Mouse (Mus musculus) heart, postnatal 0 days (tissue): ENCODE results near the gene Fgfr2. TPM values are rescaled to one million over a fixed set of nuclear protein-coding genes. Genes with fewer than 3 reads are reported as not detected.

Experiments
- ATAC-seq: fragments of 200-750 bp; cut with Nextera tagmentation; 2 replicates; pipeline ENCODE4 v1.8.0; 2017; ENCODE audit warnings: low read depth, moderate number of reproducible peaks, moderate library complexity; ENCODE audit not compliant: insufficient read depth
- DNase-seq: peaks from one replicate; pipeline ENCODE4 v3.0.0-alpha.2; 2016; ENCODE audit warnings: low spot score
- H3K27ac ChIP-seq: fragments of 300-500 bp; sonication (generic); 2 replicates; pipeline ENCODE4 v1.5.1; 2014; ENCODE audit warnings: low read depth, mild to moderate bottlenecking
- H3K27me3 ChIP-seq: fragments of 300-500 bp; sonication (generic); 2 replicates; pipeline ENCODE4 v1.6.1; 2014; ENCODE audit warnings: low read length, mixed read lengths; ENCODE audit not compliant: control insufficient read depth, insufficient read depth
- H3K36me3 ChIP-seq: fragments of 300-500 bp; sonication (generic); replicated peaks from 2 replicates; pipeline ENCODE4 v1.6.1; 2014; ENCODE audit warnings: low read length, mixed read lengths; ENCODE audit not compliant: control insufficient read depth, insufficient read depth
- H3K4me1 ChIP-seq: fragments of 300-500 bp; sonication (generic); 2 replicates; pipeline ENCODE4 v1.6.1; 2014; ENCODE audit warnings: antibody characterized with exemption; ENCODE audit not compliant: control insufficient read depth, insufficient read depth
- H3K4me2 ChIP-seq: fragments of 300-500 bp; sonication (generic); 2 replicates; pipeline ENCODE4 v1.6.1; 2014; ENCODE audit warnings: low read depth, mild to moderate bottlenecking, low read length, moderate library complexity
- H3K4me3 ChIP-seq: fragments of 300-500 bp; sonication (generic); 2 replicates; pipeline ENCODE4 v1.5.1; 2014; ENCODE audit warnings: low read depth, low read length
- H3K9ac ChIP-seq: fragments of 300-500 bp; sonication (generic); replicated peaks from 2 replicates; pipeline ENCODE4 v1.6.1; 2014; ENCODE audit warnings: low read depth, low read length, mixed read lengths
- H3K9me3 ChIP-seq: fragments of 300-500 bp; sonication (generic); replicated peaks from 2 replicates; pipeline ENCODE4 v1.6.1; 2016; ENCODE audit warnings: low read length; ENCODE audit not compliant: control insufficient read depth
- CTCF ChIP-seq: IDR thresholded peaks from 2 replicates; pipeline ENCODE4 v1.5.1; 2016; ENCODE audit warnings: antibody characterized with exemption, control low read depth, low read depth
- EP300 ChIP-seq: IDR thresholded peaks from 2 replicates; pipeline ENCODE4 v1.6.1; 2016; ENCODE audit warnings: antibody characterized with exemption, low read depth
- WGBS: fragments of 180-500 bp; shearing (Covaris S2); extraction: QIAGEN DNeasy Blood & Tissue Kit; methylation state at CpG from one replicate; pipeline ENCODE4 v1.1.7; 2014; 5-methylcytosine and 5-hydroxymethylcytosine counted together
- polyA plus RNA-seq: library from polyadenylated mRNA; unstranded; fragments of >200 nt; fragmentation: Nextera tagmentation; extraction: Ambion mirVana; gene quantifications from 2 replicates; pipeline ENCODE4 v1.2.1, GENCODE M21; 2015
- total RNA-seq: library from RNA; depleted of rRNA; stranded (reverse); fragments of >200 nt; gene quantifications from 2 replicates; pipeline ENCODE4 v1.2.3, GENCODE M21; 2014; ENCODE audit warnings: low replicate concordance

The Fgfr2 gene
- total and polyA plus RNA-seq, 2 experiments from 2014 or later = 3.8 to 11.5 TPM

DNA sequence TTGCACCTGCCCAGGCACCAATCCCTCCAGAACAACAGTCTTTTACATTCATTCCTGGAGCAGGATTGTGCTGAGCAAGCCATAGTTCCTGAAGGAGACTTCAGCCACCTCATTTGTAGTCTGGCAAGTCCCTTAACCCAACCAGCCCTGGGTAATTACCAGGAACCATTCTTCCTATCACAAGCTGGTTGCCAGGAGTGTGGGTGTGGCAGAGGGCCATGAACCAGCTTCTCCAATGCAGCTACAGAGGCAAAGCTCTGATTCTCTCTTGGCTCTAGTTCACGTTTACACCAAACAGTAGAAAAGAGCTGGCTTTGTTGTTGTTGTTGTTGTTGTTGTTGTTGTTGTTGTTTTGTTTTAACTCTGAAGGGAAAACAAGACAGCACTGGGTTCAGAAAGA lies 2260.6 kb downstream of the Fgfr2 start:
- ATAC-seq = no peak

DNA sequence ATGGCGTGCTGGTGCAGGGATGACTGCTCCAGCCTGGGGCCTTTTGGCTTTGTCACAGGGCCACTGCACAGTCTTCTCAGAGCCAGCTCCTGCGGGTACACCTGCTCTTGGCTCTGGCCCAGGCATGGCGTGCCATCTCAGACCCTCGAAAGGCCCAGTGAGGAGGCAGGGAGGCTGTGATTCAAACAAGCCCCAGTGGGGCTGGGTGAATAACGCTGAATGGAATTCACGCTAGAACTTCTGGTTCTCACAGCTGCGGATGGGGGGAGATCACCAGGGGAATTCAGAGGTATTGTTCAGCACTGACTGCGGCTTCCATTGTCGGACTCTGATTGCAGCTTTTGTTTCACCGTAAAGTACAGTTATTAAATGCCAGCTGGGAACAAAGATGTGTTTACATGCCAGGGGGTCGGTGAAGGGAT lies 2262.4 kb downstream of the Fgfr2 start:
- H3K4me1 ChIP-seq = peaks cover 10% of the 10 kb centered on the region
- peak overlapping the region; percentile 32 for H3K27ac ChIP-seq
- H3K36me3 ChIP-seq = no peaks in the 10 kb centered on the region
- H3K4me3 ChIP-seq = no peak overlapping the region
- H3K9ac ChIP-seq = no peak overlapping the region
- DNase-seq = peak; percentile 22
- 30% methylated on average over 11 of the region's 11 CpGs for WGBS
- 0 out of 2 replicates have a peak overlapping the region, but pooled peaks have one; percentile 3 for H3K4me2 ChIP-seq
- 0 out of 2 replicates have a peak, but pooled peaks have one; percentile 41 for TF ChIP-seq EP300
- TF ChIP-seq CTCF = no peak
- no peak for ATAC-seq
- H3K27me3 ChIP-seq = no peaks in the 10 kb centered on the region
- H3K9me3 ChIP-seq = no peaks in the 10 kb centered on the region

More for the DNA sequence above, 2260.6 kb downstream of the Fgfr2 start:
- DNase-seq = no peak
- Histone ChIP-seq H3K9me3 (no peaks in the 10 kb centered on the region), H3K4me3 (no peak overlapping the region), H3K27me3 (no peaks in the 10 kb centered on the region), H3K27ac (no peak overlapping the region), H3K4me1 (peaks cover 12% of the 10 kb centered on the region), H3K9ac (no peak overlapping the region), H3K36me3 (no peaks in the 10 kb centered on the region), H3K4me2 (no peak overlapping the region)
- TF ChIP-seq EP300 (no peak), CTCF (no peak)
- 63% methylated on average over 1 of the region's 1 CpGs for WGBS

DNA sequence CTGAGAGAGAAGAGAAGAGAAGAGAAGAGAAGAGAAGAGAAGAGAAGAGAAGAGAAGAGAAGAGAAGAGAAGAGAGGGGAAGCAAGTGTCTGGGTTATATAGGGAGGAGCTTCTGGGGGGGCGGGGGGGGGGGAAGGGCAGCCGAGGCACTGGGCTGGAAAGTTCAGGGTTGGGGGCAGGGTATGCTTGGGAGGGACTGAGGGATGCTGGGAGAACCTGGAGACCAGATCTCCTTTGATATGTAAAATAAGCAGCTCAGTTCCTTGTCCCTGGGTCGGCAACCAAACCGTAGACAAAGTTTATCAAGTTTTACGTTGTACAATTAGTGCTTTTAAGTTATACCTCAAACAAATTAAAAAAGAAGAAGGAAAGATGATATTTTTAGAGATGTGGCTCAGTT lies 2263.2 kb downstream of the Fgfr2 start:
- TF ChIP-seq EP300 (no peak), CTCF (no peak)
- Histone ChIP-seq H3K4me3 (no peak overlapping the region), H3K9me3 (no peaks in the 10 kb centered on the region), H3K36me3 (no peaks in the 10 kb centered on the region), H3K4me1 (peaks cover 6% of the 10 kb centered on the region), H3K9ac (no peak overlapping the region), H3K27me3 (no peaks in the 10 kb centered on the region), H3K27ac (no peak overlapping the region), H3K4me2 (no peak overlapping the region)
- ATAC-seq (no peak), DNase-seq (no peak)
- 63% methylated on average over 5 of the region's 5 CpGs for WGBS

DNA sequence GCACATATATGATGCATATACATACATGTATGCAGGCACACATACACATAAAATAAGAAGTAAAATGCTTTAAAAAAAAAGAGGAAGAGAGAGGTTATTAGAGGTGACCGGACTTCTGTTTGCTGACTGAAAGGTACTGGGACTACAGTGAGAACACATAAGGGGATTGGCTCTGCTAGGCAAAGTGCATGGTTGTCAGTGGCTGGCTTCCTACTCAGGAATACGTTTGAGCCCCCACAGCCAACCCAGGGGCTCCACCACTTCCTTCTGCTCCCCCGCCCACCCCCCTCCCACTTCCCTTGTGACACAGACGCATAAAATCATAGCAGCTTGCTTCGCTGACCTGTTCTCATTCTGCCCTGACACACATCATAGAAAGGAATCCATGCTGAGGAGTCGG lies 2265.2 kb downstream of the Fgfr2 start:
- Histone ChIP-seq H3K27ac (no peak overlapping the region), H3K27me3 (no peaks in the 10 kb centered on the region), H3K4me1 (peaks cover 12% of the 10 kb centered on the region), H3K9me3 (no peaks in the 10 kb centered on the region), H3K36me3 (no peaks in the 10 kb centered on the region), H3K9ac (no peak overlapping the region), H3K4me3 (no peak overlapping the region), H3K4me2 (no peak overlapping the region)
- WGBS = 69% methylated on average over 6 of the region's 6 CpGs
- TF ChIP-seq CTCF = no peak
- no peak for TF ChIP-seq EP300
- ATAC-seq = no peak
- DNase-seq = no peak

DNA sequence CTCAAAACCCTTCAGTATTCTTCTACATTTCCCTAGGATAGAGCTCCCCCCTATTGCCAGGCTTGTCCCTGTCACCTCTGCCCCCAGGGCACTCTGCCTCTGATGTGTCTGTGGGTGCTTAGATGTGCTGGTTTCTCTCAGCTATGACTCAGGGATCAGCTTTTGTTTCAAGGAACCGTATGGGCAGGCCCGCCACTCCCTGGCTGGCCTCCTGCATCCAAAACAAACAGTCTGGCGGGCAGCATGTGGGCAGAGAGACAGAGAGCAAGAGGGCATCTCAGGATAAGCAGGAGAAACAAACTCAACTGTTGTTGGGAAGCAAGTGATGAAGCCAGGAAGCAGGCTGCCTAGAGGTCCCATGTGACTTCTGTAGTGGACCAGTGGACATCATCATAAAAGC lies 2267.5 kb downstream of the Fgfr2 start:
- TF ChIP-seq EP300 = no peak
- no peak for TF ChIP-seq CTCF
- no peak overlapping the region for H3K4me3 ChIP-seq
- no peaks in the 10 kb centered on the region for H3K36me3 ChIP-seq
- ATAC-seq (no peak), DNase-seq (no peak)
- 37% methylated on average over 3 of the region's 3 CpGs for WGBS
- peaks cover 18% of the 10 kb centered on the region for H3K4me1 ChIP-seq
- H3K27ac ChIP-seq = no peak overlapping the region
- no peaks in the 10 kb centered on the region for H3K9me3 ChIP-seq
- no peak overlapping the region for H3K4me2 ChIP-seq
- H3K27me3 ChIP-seq = no peaks in the 10 kb centered on the region
- H3K9ac ChIP-seq = no peak overlapping the region

DNA sequence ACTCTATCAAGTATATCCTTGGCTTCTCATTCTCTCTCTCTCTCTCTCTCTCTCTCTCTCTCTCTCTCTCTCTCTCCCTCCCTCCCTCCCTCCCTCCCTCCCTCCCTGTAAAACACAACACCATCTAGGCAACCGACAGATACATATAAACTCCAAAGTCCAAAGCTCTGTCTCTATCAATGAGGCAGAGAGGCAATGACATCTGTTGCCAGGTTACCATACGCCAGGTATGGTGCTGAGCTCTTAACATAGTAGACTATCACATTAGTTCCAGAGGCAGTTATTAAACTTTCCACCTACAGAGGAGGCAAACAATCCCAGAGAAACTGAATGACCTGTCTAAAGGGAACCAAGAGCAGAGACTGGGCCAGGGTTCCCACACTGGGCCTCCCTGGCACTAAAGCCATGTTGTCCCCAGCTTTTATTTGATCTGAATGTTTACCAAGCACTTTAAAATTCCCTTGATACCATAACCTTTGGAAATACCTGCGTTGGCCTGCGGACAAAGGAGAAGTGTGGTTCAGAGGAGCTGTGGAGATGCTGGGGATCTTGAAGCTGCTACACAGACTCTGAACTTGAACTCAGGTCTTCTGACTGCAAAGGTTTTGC lies 2268.4 kb downstream of the Fgfr2 start:
- H3K4me3 ChIP-seq = no peak overlapping the region
- H3K36me3 ChIP-seq = no peaks in the 10 kb centered on the region
- WGBS = 82% methylated on average over 4 of the region's 4 CpGs
- H3K27ac ChIP-seq = no peak overlapping the region
- TF ChIP-seq CTCF = no peak
- no peak for TF ChIP-seq EP300
- ATAC-seq = no peak
- H3K27me3 ChIP-seq = no peaks in the 10 kb centered on the region
- H3K9ac ChIP-seq = no peak overlapping the region
- H3K9me3 ChIP-seq = no peaks in the 10 kb centered on the region
- no peak overlapping the region for H3K4me2 ChIP-seq
- no peak for DNase-seq
- H3K4me1 ChIP-seq = peaks cover 14% of the 10 kb centered on the region; the same call in 1 of the 2 replicates
